Mouse (Mus musculus) kidney, embryonic 14.5 days (tissue): ENCODE measurements around the gene Idi1. TPM values are rescaled to one million over a fixed set of nuclear protein-coding genes. Genes with fewer than 3 reads are reported as not detected.
"Not testable (repeated sequence)": the region's sequence is repeated elsewhere in the genome, so short reads cannot be mapped to it uniquely, and the experiment has no call there.

ENCODE experiments used
- ATAC-seq: fragments of 200-750 bp; cut with Nextera tagmentation; 2 replicates; pipeline ENCODE4 v1.8.0; 2017; ENCODE audit warnings: moderate number of reproducible peaks, mild to moderate bottlenecking, moderate TSS enrichment, moderate library complexity; ENCODE audit not compliant: low FRiP score, low TSS enrichment
- H3K27ac ChIP-seq: fragments of 300-500 bp; sonication (generic); 2 replicates; pipeline ENCODE4 v1.5.1; 2014; ENCODE audit warnings: low read depth, mild to moderate bottlenecking, low read length, moderate library complexity, mixed read lengths
- H3K27me3 ChIP-seq: fragments of 300-500 bp; sonication (generic); 2 replicates; pipeline ENCODE4 v1.6.1; 2014; ENCODE audit warnings: mild to moderate bottlenecking, low read length; ENCODE audit not compliant: control insufficient read depth, insufficient read depth
- H3K36me3 ChIP-seq: fragments of 300-500 bp; sonication (generic); 2 replicates; pipeline ENCODE4 v1.6.1; 2014; ENCODE audit warnings: low read length, mixed read lengths; ENCODE audit not compliant: control insufficient read depth, insufficient read depth
- H3K4me1 ChIP-seq: fragments of 300-500 bp; sonication (generic); 2 replicates; pipeline ENCODE4 v1.6.1; 2014; ENCODE audit warnings: low read length, mixed read lengths; ENCODE audit not compliant: control insufficient read depth, insufficient read depth
- H3K4me2 ChIP-seq: fragments of 300-500 bp; sonication (generic); replicated peaks from 2 replicates; pipeline ENCODE4 v1.6.1; 2014; ENCODE audit warnings: low read depth, mild to moderate bottlenecking, low read length
- H3K4me3 ChIP-seq: fragments of 300-500 bp; sonication (generic); 2 replicates; pipeline ENCODE4 v1.5.1; 2014; ENCODE audit warnings: mild to moderate bottlenecking, low read length
- H3K9ac ChIP-seq: fragments of 300-500 bp; sonication (generic); 2 replicates; pipeline ENCODE4 v1.6.1; 2014; ENCODE audit warnings: low read depth, mild to moderate bottlenecking, low read length, moderate library complexity
- H3K9me3 ChIP-seq: fragments of 300-500 bp; sonication (generic); 2 replicates; pipeline ENCODE4 v1.6.1; 2016; ENCODE audit warnings: low read length; ENCODE audit not compliant: control insufficient read depth
- WGBS: fragments of 180-500 bp; shearing (Covaris S2); extraction: QIAGEN DNeasy Blood & Tissue Kit; methylation state at CpG from one replicate; pipeline ENCODE4 v1.1.7; 2014; 5-methylcytosine and 5-hydroxymethylcytosine counted together
- polyA plus RNA-seq: library from polyadenylated mRNA; unstranded; fragments of >200 nt; fragmentation: Nextera tagmentation; extraction: Ambion mirVana; gene quantifications from 2 replicates; pipeline ENCODE4 v1.2.1, GENCODE M21; 2014

The Idi1 gene
- polyA plus RNA-seq, 1 experiment from 2014 or later, result 77.4 TPM

DNA sequence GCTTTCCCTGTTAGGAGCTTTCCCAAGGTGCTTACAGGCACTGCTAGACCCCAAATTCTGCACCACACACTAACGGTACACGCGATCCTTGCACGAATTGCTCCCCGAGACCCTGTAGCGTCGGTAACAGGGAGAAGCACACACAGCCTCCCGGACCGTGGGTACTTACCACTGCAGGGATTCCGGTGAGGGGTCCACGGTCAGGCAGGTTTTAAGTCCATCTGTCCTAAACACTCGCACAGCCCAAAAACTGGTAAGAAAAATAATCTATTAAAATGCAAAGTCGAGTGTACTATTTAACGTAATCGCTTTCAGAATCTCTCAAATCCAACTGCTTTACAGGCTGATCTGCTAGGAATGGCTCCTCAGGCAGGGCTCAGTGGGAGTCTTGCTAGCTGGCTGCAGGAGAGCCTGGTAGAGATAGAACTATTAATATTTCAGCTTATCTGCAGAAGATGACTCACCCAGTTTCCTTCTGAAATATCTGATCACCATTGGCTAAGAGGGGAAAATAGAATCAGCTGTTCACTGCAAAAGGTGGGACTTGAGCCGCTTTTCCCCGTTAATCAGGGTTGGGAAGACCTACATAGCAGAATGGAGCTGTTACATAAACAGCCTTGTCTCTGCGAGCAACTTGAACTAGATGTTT is 13.9 kb upstream of the Idi1 start, which contains the start of gene Wdr37:
Gene Wdr37 (minus strand): TSS at position 596 of the 649 bp plus-strand sequence.
- Histone ChIP-seq H3K27ac (peak within 1 kb of the TSS; percentile 98), H3K36me3 (no peaks in the 10 kb centered on the region), H3K9me3 (no peaks in the 10 kb centered on the region), H3K4me2 (peak within 1 kb of the TSS; percentile 87), H3K27me3 (no peaks in the 10 kb centered on the region), H3K9ac (peak within 1 kb of the TSS; percentile 68), H3K4me1 (peaks cover 8% of the 10 kb centered on the region), H3K4me3 (peak within 1 kb of the TSS; percentile 81)
- ATAC-seq, result peak; percentile 46
- WGBS, result under 1% methylated on average over 18 of the region's 18 CpGs

DNA sequence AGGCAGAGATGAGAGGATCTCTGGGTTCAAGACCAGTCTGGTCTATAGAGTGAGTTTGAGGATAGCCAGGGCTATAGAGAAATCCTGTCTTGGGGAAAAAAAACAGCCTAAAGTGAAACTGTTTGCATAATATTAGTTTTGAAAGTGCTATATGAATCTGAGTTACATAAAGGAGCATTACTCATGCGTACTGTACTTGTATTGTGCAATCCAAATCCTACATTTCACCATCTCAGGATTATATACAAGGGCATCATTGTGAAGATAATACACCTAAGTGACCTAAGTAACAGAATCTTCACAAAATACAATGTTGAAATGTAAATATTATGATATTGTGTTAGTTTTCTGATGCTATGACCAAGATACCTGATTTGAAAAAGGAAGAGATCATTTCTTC is 11.5 kb upstream of the Idi1 start:
- 86% methylated on average over 1 of the region's 1 CpGs for WGBS
- peaks cover 8% of the 10 kb centered on the region for H3K4me1 ChIP-seq
- no peaks in the 10 kb centered on the region for H3K9me3 ChIP-seq
- H3K27me3 ChIP-seq, result no peaks in the 10 kb centered on the region
- no peak overlapping the region for H3K27ac ChIP-seq
- no peak overlapping the region for H3K4me3 ChIP-seq
- no peak for ATAC-seq
- no peaks in the 10 kb centered on the region for H3K36me3 ChIP-seq
- no peak overlapping the region for H3K4me2 ChIP-seq
- no peak overlapping the region for H3K9ac ChIP-seq

DNA sequence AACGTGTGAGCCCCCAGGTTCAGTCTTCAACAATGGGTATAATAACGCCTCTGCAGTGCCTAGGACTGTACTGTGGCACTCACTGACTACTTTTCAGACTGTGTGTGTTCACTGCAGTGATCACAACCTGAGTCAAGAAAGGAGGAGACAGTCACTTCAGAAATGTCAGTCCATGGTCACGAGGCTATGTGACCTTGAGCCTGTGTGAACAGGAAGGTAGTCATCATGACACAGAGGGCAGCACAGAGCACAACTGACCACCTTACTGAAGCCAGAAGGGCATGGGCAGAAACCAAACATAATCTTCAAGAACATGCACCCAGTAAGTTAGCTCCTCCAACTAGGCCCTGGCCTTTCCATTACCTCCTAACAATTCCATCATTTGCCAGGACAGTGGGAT is 3.7 kb upstream of the Idi1 start:
- 74% methylated on average over 3 of the region's 3 CpGs for WGBS
- no peak for ATAC-seq
- no peak overlapping the region for H3K27ac ChIP-seq
- no peaks in the 10 kb centered on the region for H3K9me3 ChIP-seq
- H3K27me3 ChIP-seq, result no peaks in the 10 kb centered on the region
- H3K4me2 ChIP-seq, result no peak overlapping the region
- no peak overlapping the region for H3K9ac ChIP-seq
- no peak overlapping the region for H3K4me3 ChIP-seq
- H3K36me3 ChIP-seq, result no peaks in the 10 kb centered on the region
- H3K4me1 ChIP-seq, result 0 out of 2 replicates have a peak, but pooled peaks cover 4% of the 10 kb centered on the region

- not testable (repeated sequence) for ATAC-seq
Measured at GRCm38 (mm10) chr13:8883870-8884269, 1.4 kb upstream of the Idi1 start.

GRCm38 (mm10) chr13:8886185-8886560 is 872 bp downstream of the Idi1 start:
- peak overlapping the region; percentile 91; the same call in 1 of the 2 replicates for H3K27ac ChIP-seq
- peaks cover 20% of the 10 kb centered on the region for H3K36me3 ChIP-seq
- H3K4me2 ChIP-seq, result peak overlapping the region; percentile 51
- H3K9me3 ChIP-seq, result no peaks in the 10 kb centered on the region
- peak overlapping the region; percentile 71; the same call in 1 of the 2 replicates for H3K9ac ChIP-seq
- H3K4me1 ChIP-seq, result peaks cover 8% of the 10 kb centered on the region
- H3K27me3 ChIP-seq, result no peaks in the 10 kb centered on the region
- peak overlapping the region; percentile 77 for H3K4me3 ChIP-seq
- ATAC-seq, result no peak
- 3% methylated on average over 9 of the region's 9 CpGs for WGBS

More at GRCm38 (mm10) chr13:8883870-8884269, 1.4 kb upstream of the Idi1 start:
- H3K9me3 ChIP-seq, H3K27me3 ChIP-seq, H3K4me3 ChIP-seq, H3K36me3 ChIP-seq, H3K27ac ChIP-seq, H3K4me2 ChIP-seq, H3K4me1 ChIP-seq, H3K9ac ChIP-seq: not testable (repeated sequence)
- 74% methylated on average over 5 of the region's 5 CpGs for WGBS

DNA sequence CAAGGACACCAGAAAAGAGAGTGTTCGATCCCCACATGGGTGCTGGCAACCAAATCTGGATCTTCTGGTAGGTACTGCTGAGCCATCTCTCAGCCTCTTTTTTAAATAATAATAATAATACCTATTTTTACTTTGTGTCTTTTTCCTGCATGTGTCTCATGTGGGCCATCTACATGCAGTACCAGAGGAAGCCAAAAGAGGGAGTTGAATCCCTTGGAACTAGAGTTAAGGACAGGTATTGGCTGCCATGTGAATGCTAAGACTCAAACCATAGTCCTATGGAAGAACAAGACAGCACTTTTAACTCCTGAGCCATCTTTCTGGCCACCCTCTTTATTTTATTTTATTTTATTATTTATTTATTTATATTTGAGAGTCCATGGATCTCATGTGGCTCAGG is 3.3 kb downstream of the Idi1 start:
- H3K36me3 ChIP-seq, result peaks cover 20% of the 10 kb centered on the region
- H3K4me1 ChIP-seq, result peaks cover 8% of the 10 kb centered on the region
- no peak overlapping the region for H3K4me2 ChIP-seq
- no peak overlapping the region for H3K4me3 ChIP-seq
- no peak for ATAC-seq
- no peak overlapping the region for H3K27ac ChIP-seq
- H3K9ac ChIP-seq, result no peak overlapping the region
- no peaks in the 10 kb centered on the region for H3K9me3 ChIP-seq
- H3K27me3 ChIP-seq, result no peaks in the 10 kb centered on the region
- 94% methylated on average over 1 of the region's 1 CpGs for WGBS

DNA sequence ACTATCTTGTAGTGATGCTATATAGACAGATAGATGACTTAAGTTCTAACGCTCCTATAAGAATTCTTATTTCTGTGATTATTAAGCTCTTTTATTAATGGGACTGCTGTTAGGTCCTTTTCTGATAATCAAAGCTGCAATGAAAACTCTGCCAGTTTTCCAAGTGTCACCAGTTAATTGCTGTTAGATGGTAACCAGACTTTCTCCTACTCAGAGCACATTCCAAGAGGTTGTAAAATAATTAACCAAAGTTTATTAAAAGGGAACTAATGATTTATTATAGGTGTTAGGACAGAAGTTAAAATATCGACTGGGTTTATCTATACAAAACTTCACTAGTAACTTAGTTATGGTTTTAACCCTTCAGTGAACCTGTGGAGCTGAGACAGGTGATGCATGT is 20.7 kb downstream of the Idi1 start:
- not testable (repeated sequence) for H3K4me2 ChIP-seq, H3K9ac ChIP-seq, ATAC-seq, H3K36me3 ChIP-seq, H3K4me3 ChIP-seq, H3K27me3 ChIP-seq, H3K27ac ChIP-seq, H3K4me1 ChIP-seq
- H3K9me3 ChIP-seq, result peaks cover 19% of the 10 kb centered on the region; the same call in 1 of the 2 replicates
- 91% methylated on average over 2 of the region's 2 CpGs for WGBS

DNA sequence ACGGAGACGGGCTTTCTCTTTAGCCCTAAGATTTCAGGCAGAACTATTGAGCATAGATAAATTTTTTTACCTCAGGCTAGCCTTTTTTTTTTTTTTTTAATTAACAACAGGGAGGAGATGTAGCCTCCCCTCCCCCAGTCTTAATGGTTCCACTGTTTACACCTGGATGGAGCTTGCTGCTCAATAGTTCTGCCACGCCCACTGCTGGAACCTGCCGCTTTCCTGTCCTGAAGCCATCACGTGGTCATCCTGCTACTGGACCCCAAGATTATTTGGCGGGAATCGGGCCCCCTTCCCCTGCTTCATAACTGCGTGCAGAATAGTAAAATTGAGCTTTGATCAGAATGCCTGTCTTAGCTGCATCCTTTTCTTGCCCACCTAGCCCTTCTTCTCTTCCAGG is 28.6 kb downstream of the Idi1 start:
- H3K27ac ChIP-seq, H3K4me2 ChIP-seq, ATAC-seq, H3K9me3 ChIP-seq, H3K4me3 ChIP-seq, H3K36me3 ChIP-seq, H3K9ac ChIP-seq, H3K27me3 ChIP-seq, H3K4me1 ChIP-seq: not testable (repeated sequence)
- WGBS, result 88% methylated on average over 8 of the region's 8 CpGs

- Histone ChIP-seq H3K36me3 (no peaks in the 10 kb centered on the region), H3K4me3 (no peak overlapping the region), H3K4me2 (no peak overlapping the region), H3K9ac (no peak overlapping the region), H3K27me3 (no peaks in the 10 kb centered on the region), H3K4me1 (no peaks in the 10 kb centered on the region), H3K27ac (no peak overlapping the region), H3K9me3 (no peaks in the 10 kb centered on the region)
- ATAC-seq, result no peak
- WGBS, result 78% methylated on average over 2 of the region's 2 CpGs
Measured at GRCm38 (mm10) chr13:8933499-8933898, 48.2 kb downstream of the Idi1 start.
